ENCODE assay signal across 20 mouse cellular contexts in the genomic region with DNA sequence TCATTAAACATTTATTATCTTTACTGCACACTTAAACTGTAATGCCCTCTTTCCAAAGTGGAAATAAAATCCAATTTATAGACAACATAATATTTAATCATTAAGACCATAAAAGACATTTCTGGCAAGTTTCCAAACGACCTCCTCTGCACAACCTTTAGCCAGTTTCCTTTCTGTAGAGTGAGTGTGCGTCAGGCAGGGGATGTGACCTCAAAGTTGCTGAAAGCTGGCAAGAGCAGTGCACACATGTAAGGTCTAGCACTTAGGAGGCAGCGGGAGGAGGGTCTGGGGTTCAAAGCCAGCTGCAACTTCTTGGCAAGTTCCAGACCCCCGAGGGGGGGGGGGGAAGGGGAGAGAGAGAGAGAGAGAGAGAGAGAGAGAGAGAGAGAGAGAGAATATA.
A peak's percentile ranks its signal among the peaks of the same experiment; 100 is the strongest.
DNase-seq lines count a peak whose midpoint lies in the region; ATAC-seq lines count a peak whose summit lies in the region.
"Had no signal": no experiment of that assay in that cellular context is flagged by ENCODE, and none has a peak within 500 bp of the region (broad histone marks: within the 10 kb centered on the region; RNA-seq: fewer than 3 reads in every experiment).

No protein-coding gene starts in this region.

- no peak overlapping the region for H3K4me2 ChIP-seq in kidney, embryonic 16.5 days (replicated peaks; ENCODE audit: low read depth, low read length)
- H3K4me2 ChIP-seq in limb, embryonic 13.5 days (replicated peaks) = no peak overlapping the region
- H3K4me2 ChIP-seq: forebrain, embryonic 13.5 days; heart, embryonic 13.5 days; hindbrain, embryonic 13.5 days had no signal

- H3K9ac ChIP-seq in kidney, embryonic 16.5 days (replicated peaks; ENCODE audit: low read length) = no peak overlapping the region
- H3K9ac ChIP-seq in limb, embryonic 13.5 days = no peak overlapping the region
- H3K9ac ChIP-seq: forebrain, embryonic 13.5 days; forebrain, postnatal 0 days; heart, embryonic 13.5 days; hindbrain, embryonic 13.5 days had no signal

- H3K4me1 ChIP-seq in kidney, embryonic 16.5 days (ENCODE audit: insufficient read depth, low read length) = no peaks in the 10 kb centered on the region
- 0 out of 2 replicates have a peak, but pooled peaks cover 4% of the 10 kb centered on the region for H3K4me1 ChIP-seq in limb, embryonic 13.5 days
- H3K4me1 ChIP-seq in limb, embryonic 10.5 days = no peaks in the 10 kb centered on the region
- no peaks in the 10 kb centered on the region for H3K4me1 ChIP-seq in midbrain, embryonic 10.5 days
- H3K4me1 ChIP-seq: embryonic facial prominence, embryonic 10.5 days; forebrain, embryonic 13.5 days; hindbrain, embryonic 13.5 days had no signal

- no peak overlapping the region for H3K27ac ChIP-seq in kidney, embryonic 16.5 days (ENCODE audit: low read length)
- no peak overlapping the region for H3K27ac ChIP-seq in limb, embryonic 13.5 days
- no peak overlapping the region for H3K27ac ChIP-seq in limb, embryonic 10.5 days
- no peak overlapping the region for H3K27ac ChIP-seq in midbrain, embryonic 10.5 days (replicated peaks)
- H3K27ac ChIP-seq: embryonic facial prominence, embryonic 10.5 days; forebrain, embryonic 13.5 days; heart, embryonic 13.5 days; hindbrain, embryonic 13.5 days; hindbrain, postnatal 0 days had no signal

- H3K9me3 ChIP-seq in kidney, embryonic 16.5 days (ENCODE audit: low read length) = no peaks in the 10 kb centered on the region
- H3K9me3 ChIP-seq in limb, embryonic 13.5 days = no peaks in the 10 kb centered on the region
- no peaks in the 10 kb centered on the region; the same call in 1 of the 2 replicates for H3K9me3 ChIP-seq in limb, embryonic 10.5 days (replicated peaks)
- H3K9me3 ChIP-seq in midbrain, embryonic 10.5 days (replicated peaks) = no peaks in the 10 kb centered on the region
- H3K9me3 ChIP-seq: embryonic facial prominence, embryonic 10.5 days; forebrain, embryonic 13.5 days; G1E; heart, embryonic 13.5 days; hindbrain, embryonic 13.5 days had no signal

- H3K36me3 ChIP-seq in kidney, embryonic 16.5 days (ENCODE audit: insufficient read depth, low read length) = no peaks in the 10 kb centered on the region
- H3K36me3 ChIP-seq in limb, embryonic 13.5 days = no peaks in the 10 kb centered on the region
- no peaks in the 10 kb centered on the region for H3K36me3 ChIP-seq in limb, embryonic 10.5 days
- H3K36me3 ChIP-seq in midbrain, embryonic 10.5 days = no peaks in the 10 kb centered on the region
- H3K36me3 ChIP-seq: embryonic facial prominence, embryonic 10.5 days; G1E; heart, embryonic 13.5 days; hindbrain, embryonic 13.5 days had no signal

- H3K4me3 ChIP-seq in kidney, embryonic 16.5 days (ENCODE audit: low read length) = no peak overlapping the region
- no peak overlapping the region for H3K4me3 ChIP-seq in limb, embryonic 13.5 days
- H3K4me3 ChIP-seq in limb, embryonic 10.5 days = no peak overlapping the region
- no peak overlapping the region for H3K4me3 ChIP-seq in midbrain, embryonic 10.5 days
- H3K4me3 ChIP-seq: embryonic facial prominence, embryonic 10.5 days; forebrain, embryonic 13.5 days; heart, embryonic 13.5 days; hindbrain, embryonic 13.5 days had no signal

- 0 out of 2 replicates have a peak, but pooled peaks have one; percentile 49 for ATAC-seq in kidney, embryonic 16.5 days (ENCODE audit: low FRiP score, low TSS enrichment)
- peak; percentile 57 for ATAC-seq in limb, embryonic 13.5 days (ENCODE audit: low FRiP score, low read depth)
- ATAC-seq: CD4-positive, CD25-positive, alpha-beta regulatory T cell, adult 4 months; forebrain, embryonic 13.5 days; forebrain, postnatal 0 days; hindbrain, postnatal 0 days had no signal

- peak; percentile 12 for DNase-seq in adrenal gland, postnatal 14 days
- no peak for DNase-seq in adrenal gland, adult 18-20 months (ENCODE audit: low spot score in 2 of 2)
- DNase-seq in kidney, adult 8-10 months = no peak
- no peak for DNase-seq in limb, embryonic 10.5 days (ENCODE audit: low spot score)
- DNase-seq in midbrain, embryonic 10.5 days (ENCODE audit: low spot score) = no peak
- DNase-seq: adrenal gland, postnatal 25 days; B cell, adult 2 months; cerebellum, adult 18-20 months; cerebellum, postnatal 10 days; forebrain, postnatal 0 days; gastrocnemius, postnatal 14 days had no signal

- no peaks in the 10 kb centered on the region for H3K27me3 ChIP-seq in kidney, embryonic 16.5 days (ENCODE audit: insufficient read depth, low read length)
- peaks cover 8% of the 10 kb centered on the region; the same call in 1 of the 2 replicates for H3K27me3 ChIP-seq in limb, embryonic 13.5 days
- no peaks in the 10 kb centered on the region for H3K27me3 ChIP-seq in limb, embryonic 10.5 days (ENCODE audit: low read depth, poor library complexity, severe bottlenecking)
- H3K27me3 ChIP-seq in midbrain, embryonic 10.5 days (ENCODE audit: low read depth, poor library complexity, severe bottlenecking) = no peaks in the 10 kb centered on the region
- H3K27me3 ChIP-seq: forebrain, embryonic 13.5 days; heart, embryonic 13.5 days; hindbrain, embryonic 13.5 days had no signal

- WGBS in kidney, embryonic 16.5 days = 59% methylated on average over 4 of the region's 4 CpGs
- WGBS in limb, embryonic 13.5 days = 49% methylated on average over 4 of the region's 4 CpGs
- 84% methylated on average over 4 of the region's 4 CpGs for WGBS in limb, embryonic 10.5 days
- WGBS in midbrain, embryonic 10.5 days = 81% methylated on average over 4 of the region's 4 CpGs
